Mouse (Mus musculus) kidney, adult 2 months (tissue): ENCODE data around the gene Ptpn13.

Source experiments
- CTCF ChIP-seq: fragments of 200-500 bp; conservative IDR thresholded peaks from 2 replicates; pipeline ENCODE4 v1.5.1; 2011; ENCODE audit warnings: low read depth, mild to moderate bottlenecking, control low read depth, low read length, moderate library complexity, mixed read lengths; ENCODE audit not compliant: insufficient read depth, insufficient read length
- POLR2A ChIP-seq: fragments of 200-500 bp; IDR thresholded peaks from one replicate; pipeline ENCODE4 v1.6.1; 2011; ENCODE audit warnings: low read depth, low read length, control low read depth

DNA sequence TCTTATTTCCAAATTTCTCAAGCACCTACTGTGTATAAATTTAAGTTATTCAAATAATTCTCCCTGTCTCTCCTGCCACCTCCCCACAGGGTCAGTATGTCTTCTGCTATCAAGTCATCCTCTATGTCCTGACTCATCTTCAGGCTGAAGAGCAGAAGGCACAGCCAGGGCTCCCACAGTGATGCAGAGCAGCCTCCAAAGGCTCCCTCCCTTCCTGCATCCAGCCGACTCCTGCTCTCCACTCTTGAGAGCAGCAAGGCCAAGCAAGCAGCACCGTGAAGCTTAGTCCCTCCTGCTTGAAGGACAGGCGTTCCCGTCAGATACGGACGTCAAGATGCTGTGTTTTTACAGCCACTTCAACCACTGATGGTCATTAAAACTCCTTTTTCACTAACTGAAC lies 172.6 kb downstream of the Ptpn13 start:
- no peak for TF ChIP-seq POLR2A
- no peak for TF ChIP-seq CTCF
